Mouse (Mus musculus) cerebellum, adult 2 months (tissue): ENCODE measurements around the gene Mad1l1. TPM values are rescaled to one million over a fixed set of nuclear protein-coding genes. Genes with fewer than 3 reads are reported as not detected.
A peak's percentile ranks its signal among the peaks of the same experiment; 100 is the strongest.

Experiments used
- DNase-seq, 2 experiments: peaks; one replicate each; pipeline ENCODE4 v3.0.0; 2021
- H3K27ac ChIP-seq: fragments of 200-500 bp; 2 replicates; pipeline ENCODE4 v1.5.1; 2012; ENCODE audit warnings: low read length, control low read depth, inconsistent platforms; ENCODE audit not compliant: insufficient read depth
- H3K27me3 ChIP-seq: fragments of 200-500 bp; 2 replicates; pipeline ENCODE4 v1.6.1; 2012; ENCODE audit warnings: inconsistent platforms, mild to moderate bottlenecking, low read length, moderate library complexity; ENCODE audit not compliant: control insufficient read depth, insufficient read depth
- H3K4me1 ChIP-seq: fragments of 200-500 bp; 2 replicates; pipeline ENCODE4 v1.6.1; 2011; ENCODE audit warnings: low read length; ENCODE audit not compliant: control insufficient read depth, insufficient read depth
- H3K4me3 ChIP-seq: fragments of 200-500 bp; replicated peaks from 2 replicates; pipeline ENCODE3; 2011; ENCODE audit warnings: mild to moderate bottlenecking, low read depth, low read length, control low read depth; ENCODE audit not compliant: insufficient read depth
- CTCF ChIP-seq: fragments of 200-500 bp; IDR thresholded peaks from 2 replicates; pipeline ENCODE4 v1.5.1; 2011; ENCODE audit warnings: low read depth, mild to moderate bottlenecking, control low read depth, low read length, moderate library complexity, borderline replicate concordance; ENCODE audit not compliant: insufficient read depth
- POLR2A ChIP-seq: fragments of 200-500 bp; IDR thresholded peaks from 2 replicates; pipeline ENCODE4 v1.6.1; 2011; ENCODE audit warnings: low read length, control low read depth, borderline replicate concordance; ENCODE audit not compliant: insufficient read depth
- WGBS: fragments of 180-500 bp; shearing (Covaris S2); methylation state at CpG from one replicate; pipeline ENCODE4 v1.1.7; 2018; 5-methylcytosine and 5-hydroxymethylcytosine counted together
- polyA plus RNA-seq: library from polyadenylated mRNA; depleted of rRNA; stranded (reverse); fragments of >200 nt; gene quantifications from 2 replicates; pipeline ENCODE4 v1.2.3, GENCODE M21; 2012

The Mad1l1 gene
- polyA plus RNA-seq, 1 experiment, result 25.3 TPM

GRCm38 (mm10) chr5:140022861-140023260, 298.5 kb downstream of the Mad1l1 start:
- Histone ChIP-seq H3K27me3 (no peaks in the 10 kb centered on the region), H3K27ac (no peak overlapping the region), H3K4me1 (peaks cover 35% of the 10 kb centered on the region), H3K4me3 (no peak overlapping the region)
- 88% methylated on average over 6 of the region's 6 CpGs for WGBS
- DNase-seq, result no peak
- no peak for TF ChIP-seq POLR2A
- TF ChIP-seq CTCF, result no peak

DNA sequence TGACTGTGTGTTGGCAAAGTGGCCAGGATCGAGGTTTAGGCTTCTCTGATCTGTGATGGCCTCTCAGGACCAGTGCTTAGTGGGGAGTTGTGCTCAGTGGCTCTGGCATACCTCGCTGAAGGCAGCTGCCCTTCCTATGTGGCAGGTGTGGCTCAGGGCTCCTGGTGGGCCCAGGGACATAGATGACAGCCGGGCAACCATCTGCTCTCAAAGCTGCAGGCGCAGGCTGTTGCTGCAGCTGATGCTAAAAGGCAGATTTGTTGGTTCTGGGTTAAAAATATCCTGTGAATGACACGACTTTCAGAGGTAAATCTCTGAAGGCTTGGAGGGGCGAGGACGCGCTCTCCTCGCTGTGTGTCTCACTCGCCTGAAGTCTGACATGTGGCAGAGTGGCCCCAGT, 299.6 kb downstream of the Mad1l1 start:
- no peak overlapping the region for H3K4me3 ChIP-seq
- WGBS, result 32% methylated on average over 10 of the region's 10 CpGs
- DNase-seq, result peak; percentile 66 to 73
- peaks cover 35% of the 10 kb centered on the region for H3K4me1 ChIP-seq
- H3K27ac ChIP-seq, result no peak overlapping the region
- no peaks in the 10 kb centered on the region for H3K27me3 ChIP-seq
- TF ChIP-seq POLR2A, result no peak
- no peak for TF ChIP-seq CTCF

- H3K4me1 ChIP-seq, result peaks cover 31% of the 10 kb centered on the region
- no peak for DNase-seq
- H3K27ac ChIP-seq, result no peak overlapping the region
- no peaks in the 10 kb centered on the region for H3K27me3 ChIP-seq
- no peak for TF ChIP-seq POLR2A
- TF ChIP-seq CTCF, result no peak
- no peak overlapping the region for H3K4me3 ChIP-seq
- WGBS, result 97% methylated on average over 1 of the region's 1 CpGs
Measured at GRCm38 (mm10) chr5:140019616-140020015, 301.7 kb downstream of the Mad1l1 start.

GRCm38 (mm10) chr5:140018780-140019179, 302.6 kb downstream of the Mad1l1 start:
- TF ChIP-seq CTCF (no peak), POLR2A (no peak)
- Histone ChIP-seq H3K27ac (no peak overlapping the region), H3K4me1 (peaks cover 24% of the 10 kb centered on the region), H3K4me3 (no peak overlapping the region), H3K27me3 (no peaks in the 10 kb centered on the region)
- 86% methylated on average over 7 of the region's 7 CpGs for WGBS
- no peak for DNase-seq

DNA sequence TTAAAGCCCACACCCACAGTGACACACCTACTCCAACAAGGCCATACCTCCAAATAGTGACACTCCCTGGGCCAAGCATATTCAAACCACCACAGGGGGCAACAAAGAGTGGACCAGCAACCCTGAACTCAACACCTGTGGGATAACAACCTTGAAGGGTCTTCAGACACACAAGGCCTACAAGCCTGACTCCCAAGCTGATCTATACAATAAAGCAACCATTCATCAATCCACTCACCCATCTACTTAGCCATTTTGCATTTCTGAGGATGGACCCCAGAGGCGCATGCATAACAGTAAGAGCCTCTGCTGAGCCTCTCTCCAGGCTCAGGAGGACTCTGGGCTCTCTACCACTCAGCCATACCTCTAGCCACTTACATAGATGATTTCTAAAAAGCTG, 304.5 kb downstream of the Mad1l1 start:
- H3K4me1 ChIP-seq, result peaks cover 9% of the 10 kb centered on the region

GRCm38 (mm10) chr5:140013652-140014051, 307.7 kb downstream of the Mad1l1 start:
- Histone ChIP-seq H3K27me3 (no peaks in the 10 kb centered on the region), H3K4me1 (no peaks in the 10 kb centered on the region), H3K4me3 (no peak overlapping the region), H3K27ac (no peak overlapping the region)
- no peak for DNase-seq
- TF ChIP-seq POLR2A (no peak), CTCF (no peak)
- 89% methylated on average over 5 of the region's 5 CpGs for WGBS

More for the DNA sequence above, 304.5 kb downstream of the Mad1l1 start:
- TF ChIP-seq POLR2A, result no peak
- no peak for TF ChIP-seq CTCF
- Histone ChIP-seq H3K27ac (no peak overlapping the region), H3K4me3 (no peak overlapping the region), H3K27me3 (no peaks in the 10 kb centered on the region)
- no peak for DNase-seq
- WGBS, result 100% methylated on average over 1 of the region's 1 CpGs

DNA sequence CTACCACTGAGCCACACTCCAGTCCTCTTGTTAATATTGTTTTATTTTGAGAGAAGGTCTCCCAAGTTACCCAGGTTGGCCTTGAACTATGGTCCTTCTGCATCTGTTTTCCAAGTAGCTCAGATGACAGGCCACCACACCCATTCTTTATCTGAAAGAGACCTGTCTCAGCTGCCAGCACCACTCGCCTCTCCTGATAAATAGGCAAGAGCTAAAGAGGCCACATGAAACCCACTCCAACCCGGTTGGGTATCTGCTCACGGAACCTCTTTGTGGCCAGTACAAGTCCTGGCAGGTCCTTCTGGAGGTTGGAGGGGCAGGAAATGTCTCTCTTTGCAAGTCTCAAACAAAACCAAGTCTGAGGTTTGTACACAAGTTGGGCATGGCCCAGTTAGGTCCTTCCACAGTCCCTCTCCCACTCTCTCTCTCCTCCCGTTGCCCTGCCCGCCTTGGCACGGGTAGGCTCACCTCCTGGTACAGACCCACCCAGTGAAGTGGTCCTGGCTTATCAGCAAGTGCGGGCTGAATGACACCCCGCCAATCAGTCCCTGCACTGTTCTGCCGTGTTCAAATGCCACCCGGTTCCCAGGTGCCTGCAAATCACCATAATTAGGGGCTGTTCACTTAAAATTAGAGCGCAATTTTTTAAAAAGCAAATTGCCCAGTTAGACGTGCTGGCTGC, 308.9 kb downstream of the Mad1l1 start:
- no peak for DNase-seq
- H3K27me3 ChIP-seq, result no peaks in the 10 kb centered on the region
- no peak overlapping the region for H3K27ac ChIP-seq
- 95% methylated on average over 12 of the region's 12 CpGs for WGBS
- no peaks in the 10 kb centered on the region for H3K4me1 ChIP-seq
- H3K4me3 ChIP-seq, result no peak overlapping the region
- TF ChIP-seq CTCF (no peak), POLR2A (no peak)

DNA sequence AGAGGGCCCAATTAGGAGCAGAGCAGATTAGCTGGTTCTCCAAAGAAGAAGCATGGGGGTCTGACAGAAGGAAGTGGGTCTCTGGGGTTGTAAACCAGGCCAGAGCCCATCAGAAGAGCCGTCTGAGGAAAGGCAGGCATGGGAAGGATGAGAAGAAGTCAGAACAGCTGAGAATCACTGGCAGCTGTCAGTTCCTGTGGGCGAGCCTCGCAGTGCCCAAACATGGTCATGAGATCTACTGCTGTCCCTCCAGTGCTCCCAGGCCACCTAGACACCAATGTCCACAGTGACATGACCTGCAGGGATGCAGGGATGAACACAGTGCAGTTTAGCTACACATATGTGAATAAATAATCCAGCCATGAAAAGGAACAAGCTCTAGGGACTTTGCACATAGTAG, 310.9 kb downstream of the Mad1l1 start:
- Histone ChIP-seq H3K27me3 (no peaks in the 10 kb centered on the region), H3K27ac (no peak overlapping the region), H3K4me1 (no peaks in the 10 kb centered on the region), H3K4me3 (no peak overlapping the region)
- TF ChIP-seq POLR2A, result no peak
- TF ChIP-seq CTCF, result no peak
- 94% methylated on average over 3 of the region's 3 CpGs for WGBS
- DNase-seq, result no peak
